Mouse (Mus musculus) heart, adult 2 months (tissue): Measurements from ENCODE around the gene Zcchc14.

ENCODE experiments used
- CTCF ChIP-seq: fragments of 200-600 bp; IDR thresholded peaks from 2 replicates; pipeline ENCODE4 v1.8.1; 2022; ENCODE audit warnings: antibody characterized with exemption, mild to moderate bottlenecking, moderate library complexity
- EP300 ChIP-seq: fragments of 200-500 bp; IDR thresholded peaks from 2 replicates; pipeline ENCODE4 v1.6.1; 2011; ENCODE audit warnings: low read depth, low read length, control low read depth; ENCODE audit not compliant: insufficient read depth
- POLR2A ChIP-seq: fragments of 200-500 bp; IDR thresholded peaks from 2 replicates; pipeline ENCODE4 v1.6.1; 2011; ENCODE audit warnings: mild to moderate bottlenecking, low read depth, low read length, control low read depth; ENCODE audit not compliant: insufficient read depth

DNA sequence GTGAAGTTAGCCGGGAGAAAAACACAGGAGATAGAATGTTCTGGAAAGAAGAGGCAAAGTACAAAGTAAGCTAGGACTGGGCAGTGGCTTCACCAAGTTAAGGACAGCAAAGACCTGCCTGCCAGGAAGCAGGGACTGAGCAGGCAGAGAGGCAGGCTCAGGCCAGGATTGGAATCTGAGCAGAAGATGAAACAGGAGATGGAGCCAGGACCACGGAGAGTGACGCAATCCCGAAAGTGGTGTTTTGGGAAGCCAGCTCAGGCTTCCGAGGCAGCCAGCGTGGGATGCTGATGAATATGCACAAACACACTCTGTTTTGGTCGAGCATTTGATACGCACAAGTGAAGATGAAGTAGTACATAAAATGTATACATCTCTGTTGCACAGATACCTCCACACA is 69.0 kb downstream of the Zcchc14 start:
- TF ChIP-seq POLR2A: no peak
- TF ChIP-seq CTCF: no peak
- no peak for TF ChIP-seq EP300
